Mouse (Mus musculus): ENCODE results near the gene Hmcn2.

Hmcn2 gene

DNA sequence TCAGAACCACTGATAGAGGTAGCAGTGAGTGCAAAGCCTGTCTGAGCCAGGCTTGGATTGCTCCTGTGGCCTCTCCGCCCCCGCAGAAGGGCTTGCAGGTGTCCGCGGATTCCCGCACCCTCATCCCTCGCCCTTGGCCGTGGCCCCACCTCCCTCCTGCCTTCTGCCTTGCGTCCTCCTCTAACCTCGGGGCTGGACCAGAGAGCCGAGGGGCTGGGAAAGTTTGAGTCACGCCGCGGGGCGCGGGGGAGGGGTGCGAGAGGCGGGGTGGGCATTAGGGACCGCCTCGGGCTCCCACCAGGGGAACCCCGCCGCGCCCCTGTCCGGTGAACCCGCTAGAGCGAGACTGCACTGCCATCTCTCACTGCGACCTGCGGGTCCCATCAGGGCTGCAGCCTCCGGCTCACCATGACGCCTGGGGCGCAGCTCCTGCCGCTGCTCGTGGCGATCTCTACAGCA is at the start of gene Hmcn2:
TSS of gene Hmcn2 (plus strand) at position 409 of the 459 bp plus-strand sequence.
- DNase-seq (ENCODE audit: low spot score), result no peak

- no peak for DNase-seq (ENCODE audit: low spot score)
These were observed 46.8 kb upstream of the Hmcn2 start for GRCm38 (mm10) chr2:31267447-31267846.

GRCm38 (mm10) chr2:31268631-31269030 is 45.6 kb upstream of the Hmcn2 start:
- no peak for DNase-seq (ENCODE audit: low spot score)

GRCm38 (mm10) chr2:31269188-31269587 is 45.0 kb upstream of the Hmcn2 start:
- DNase-seq (ENCODE audit: low spot score), result no peak

GRCm38 (mm10) chr2:31269847-31270246 is 44.4 kb upstream of the Hmcn2 start:
- no peak for DNase-seq (ENCODE audit: low spot score)

DNA sequence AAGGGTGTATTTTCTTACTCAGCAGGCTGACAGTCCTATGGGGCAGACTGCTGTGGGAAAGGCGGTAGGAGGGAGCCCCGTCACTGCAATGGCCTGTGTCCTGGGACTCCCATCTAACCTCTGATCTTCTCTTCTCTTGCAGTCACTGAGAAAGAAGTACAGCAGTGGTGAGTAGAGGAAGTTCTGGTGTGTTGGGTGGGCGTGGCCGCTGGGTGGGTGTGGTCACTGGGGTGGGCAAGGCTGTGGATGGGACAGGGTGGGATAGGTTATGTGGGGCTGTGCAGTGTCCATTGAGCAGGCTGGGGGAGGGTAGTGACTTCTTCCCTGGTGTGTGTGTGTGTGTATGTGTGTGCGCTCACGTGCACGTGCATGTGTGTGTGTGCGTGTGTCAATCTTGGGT is 43.7 kb upstream of the Hmcn2 start:
- no peak for DNase-seq (ENCODE audit: low spot score)

GRCm38 (mm10) chr2:31271071-31271470 is 43.1 kb upstream of the Hmcn2 start:
- DNase-seq (ENCODE audit: low spot score), result no peak

DNA sequence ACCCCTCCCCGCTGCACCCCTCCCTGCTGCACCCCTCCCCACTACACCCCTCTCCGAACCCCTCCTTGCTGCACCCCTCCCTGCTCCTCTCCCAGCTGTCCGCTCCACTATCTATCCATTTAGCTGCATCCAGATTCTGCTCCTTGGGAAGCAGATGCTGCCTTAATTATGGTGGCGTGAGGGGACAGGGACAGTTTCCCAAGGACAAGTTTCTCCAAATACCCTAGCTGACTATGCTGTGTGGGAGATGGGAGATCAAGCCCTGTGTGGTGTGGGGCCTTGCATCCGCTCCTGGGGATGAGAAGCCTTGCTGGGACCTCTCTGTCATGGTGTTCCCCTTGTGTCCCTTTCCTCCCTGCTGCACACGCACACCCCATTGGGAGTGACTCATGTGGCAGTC is 39.2 kb upstream of the Hmcn2 start:
- DNase-seq (ENCODE audit: low spot score), result no peak

DNA sequence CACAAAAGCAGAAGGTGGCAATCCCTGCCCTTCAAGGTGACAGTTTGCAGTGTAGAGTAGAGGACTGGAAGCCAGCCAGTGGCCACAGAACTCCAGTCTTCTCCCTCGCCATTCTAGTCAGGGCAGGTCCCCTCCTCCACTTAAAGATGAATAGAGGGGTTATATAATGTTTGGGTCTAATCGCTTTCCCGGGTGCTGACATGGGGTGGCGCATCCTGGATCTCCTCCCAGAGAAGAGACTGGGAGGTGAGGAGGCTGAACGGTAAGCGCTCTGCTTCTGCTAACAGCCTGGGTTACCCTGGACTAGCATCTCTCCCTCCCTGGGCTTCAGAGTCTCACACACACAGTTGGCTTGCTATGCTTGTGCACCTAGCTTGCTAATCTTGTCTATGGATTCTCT is 36.4 kb upstream of the Hmcn2 start:
- DNase-seq (ENCODE audit: low spot score), result no peak

DNA sequence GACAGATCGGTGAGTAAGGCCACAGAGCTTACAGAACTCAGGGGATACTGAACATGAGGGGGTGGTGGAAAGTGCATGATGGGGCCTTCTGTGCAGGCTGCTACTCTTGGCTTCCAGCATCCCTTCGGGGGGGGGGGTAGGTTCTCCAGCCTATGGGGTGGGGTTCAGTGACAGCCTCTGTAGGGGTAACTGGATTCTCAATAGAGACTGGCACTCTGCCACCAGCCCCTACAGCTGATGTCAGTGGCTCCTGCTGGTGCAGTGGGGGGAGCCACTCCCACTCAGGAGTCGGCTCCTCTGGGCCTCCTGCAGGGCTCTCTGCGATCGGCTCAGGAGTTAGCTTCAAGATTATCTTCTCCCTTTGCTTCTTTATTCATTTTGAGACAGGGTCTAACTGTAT is 35.7 kb upstream of the Hmcn2 start:
- no peak for DNase-seq (ENCODE audit: low spot score)

DNA sequence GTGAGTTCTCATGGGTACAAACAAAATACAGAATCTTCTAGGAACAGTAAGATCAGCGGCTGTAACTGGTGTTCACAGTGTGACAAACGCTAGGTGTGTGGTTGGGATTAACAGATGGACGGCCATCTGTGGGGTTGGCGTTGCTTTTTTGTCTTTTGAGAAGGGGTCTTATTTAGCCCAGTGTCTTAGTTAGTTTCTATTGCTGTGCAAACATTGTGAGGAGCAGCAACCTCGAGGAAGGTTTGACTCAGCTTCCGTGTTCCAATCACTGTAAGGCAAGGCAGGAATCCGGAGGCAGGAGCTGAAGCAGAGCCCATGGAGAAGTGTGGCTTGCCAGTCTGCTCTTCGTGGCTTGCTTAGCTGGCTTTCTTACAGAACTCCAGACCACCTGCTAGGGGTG is 33.1 kb upstream of the Hmcn2 start:
- no peak for DNase-seq (ENCODE audit: low spot score)

DNA sequence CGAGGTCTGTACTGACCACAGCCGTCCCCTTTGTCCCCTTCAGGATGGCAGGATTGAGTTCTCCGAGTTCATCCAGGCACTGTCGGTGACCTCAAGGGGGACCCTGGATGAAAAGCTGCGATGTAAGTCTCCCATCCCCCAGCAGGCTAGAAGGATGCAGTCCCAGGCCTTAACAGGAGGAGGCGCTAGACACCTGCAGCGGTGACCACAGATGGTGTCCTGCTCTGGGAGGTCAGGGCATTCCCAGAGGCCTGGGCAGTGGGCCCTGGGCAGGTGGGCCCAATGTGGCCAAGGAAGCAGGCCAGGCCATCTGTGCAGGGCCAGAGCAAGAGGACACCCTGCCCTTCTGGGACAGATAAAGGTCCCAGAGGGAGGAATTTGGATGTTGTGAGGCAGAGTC is 31.9 kb upstream of the Hmcn2 start:
- DNase-seq (ENCODE audit: low spot score), result no peak

DNA sequence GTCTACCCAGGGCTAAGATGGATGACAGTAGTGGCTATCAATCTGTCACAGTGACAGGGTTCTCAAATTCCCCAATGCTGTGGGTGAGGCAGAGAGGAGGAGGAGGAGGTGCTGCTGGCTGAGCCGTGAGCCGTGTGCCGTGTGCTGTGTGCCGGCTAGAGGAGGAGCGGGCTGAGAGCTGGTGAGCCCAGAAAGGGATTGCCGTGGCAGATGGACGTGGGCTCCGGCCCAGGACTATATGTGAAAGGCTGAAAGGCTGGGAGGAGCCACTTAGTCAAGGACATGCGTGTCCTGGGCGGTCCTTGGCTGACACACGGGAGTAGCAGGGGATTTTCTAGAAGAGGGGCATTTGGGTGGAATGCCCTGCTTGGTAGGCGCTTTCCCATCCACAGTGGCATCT is 31.3 kb upstream of the Hmcn2 start:
- DNase-seq (ENCODE audit: low spot score), result no peak

DNA sequence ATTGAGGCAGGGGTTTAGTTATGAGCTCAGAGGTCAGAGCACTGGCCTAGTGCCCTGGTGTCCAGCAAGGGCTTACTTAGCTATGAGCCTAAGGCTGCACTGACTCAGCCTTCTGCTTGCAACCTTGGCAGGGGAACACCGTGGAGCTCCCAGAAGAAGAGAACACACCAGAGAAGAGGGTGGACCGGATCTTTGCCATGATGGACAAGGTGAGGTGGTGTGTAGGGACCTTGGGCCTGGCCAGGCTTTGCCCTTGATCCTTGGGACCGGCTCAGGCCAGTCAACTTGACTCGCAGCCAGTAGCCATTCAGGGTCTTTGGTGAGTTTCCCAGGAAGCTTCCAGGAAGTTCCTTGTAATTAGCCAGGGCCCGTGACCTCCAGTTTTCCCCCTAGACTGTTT is 29.7 kb upstream of the Hmcn2 start:
- DNase-seq (ENCODE audit: low spot score), result no peak

GRCm38 (mm10) chr2:31291421-31291820 is 22.8 kb upstream of the Hmcn2 start:
- DNase-seq (ENCODE audit: low spot score), result peak; percentile 55

DNA sequence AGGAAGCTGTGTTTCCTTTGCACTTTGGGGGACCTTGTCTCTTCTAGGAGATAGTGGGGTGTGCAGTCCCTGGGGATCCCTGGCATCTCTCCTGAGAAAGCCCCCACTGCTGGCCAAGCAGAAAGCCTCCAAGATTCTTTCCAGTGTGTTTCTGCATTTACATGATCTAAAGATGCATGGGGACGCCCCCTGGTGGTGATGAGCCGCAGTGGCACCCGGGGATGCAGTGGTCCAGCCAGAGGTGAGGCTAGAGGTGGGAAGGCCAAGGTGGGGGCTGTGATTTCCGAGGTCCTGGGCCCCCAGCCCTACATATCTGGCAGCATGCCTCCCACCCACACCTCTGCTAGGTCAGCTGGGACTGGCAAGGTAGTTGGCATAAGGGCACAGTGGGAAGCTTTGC is 19.2 kb upstream of the Hmcn2 start:
- peak; percentile 71 for DNase-seq (ENCODE audit: low spot score)

GRCm38 (mm10) chr2:31296395-31296794 is 17.8 kb upstream of the Hmcn2 start:
- DNase-seq (ENCODE audit: low spot score), result no peak

DNA sequence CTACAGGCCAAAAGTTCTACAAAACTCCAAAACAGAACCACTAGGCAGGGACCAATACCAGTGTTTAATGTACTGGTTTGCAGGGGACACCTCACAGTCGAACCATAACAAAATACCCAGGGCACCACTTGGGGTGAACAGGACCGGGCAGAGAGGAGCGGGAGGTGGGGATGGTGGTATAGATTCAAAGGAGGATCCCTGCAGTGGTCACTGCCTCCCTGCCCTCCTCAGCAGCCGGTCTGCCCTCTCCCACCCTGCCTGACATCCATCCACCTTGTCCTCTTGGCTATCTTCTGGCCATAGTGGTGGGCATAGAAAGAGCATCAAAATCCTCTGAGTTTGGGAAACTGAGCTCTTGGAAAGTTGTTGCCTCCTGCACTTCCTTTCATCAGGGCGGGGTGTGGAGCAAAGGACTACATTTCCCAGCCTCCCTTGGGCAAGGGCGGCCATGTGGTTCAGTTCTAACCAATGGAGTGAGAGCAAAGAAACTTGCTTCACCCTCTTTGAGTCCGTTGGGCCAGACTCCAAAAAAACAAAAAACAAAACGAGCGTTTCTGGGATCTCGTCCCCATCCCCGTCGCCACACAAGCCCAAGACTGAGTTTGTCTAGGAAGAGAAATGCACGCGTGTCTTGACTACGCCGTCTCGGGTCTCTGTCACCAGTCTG is 16.5 kb upstream of the Hmcn2 start:
- no peak for DNase-seq (ENCODE audit: low spot score)

DNA sequence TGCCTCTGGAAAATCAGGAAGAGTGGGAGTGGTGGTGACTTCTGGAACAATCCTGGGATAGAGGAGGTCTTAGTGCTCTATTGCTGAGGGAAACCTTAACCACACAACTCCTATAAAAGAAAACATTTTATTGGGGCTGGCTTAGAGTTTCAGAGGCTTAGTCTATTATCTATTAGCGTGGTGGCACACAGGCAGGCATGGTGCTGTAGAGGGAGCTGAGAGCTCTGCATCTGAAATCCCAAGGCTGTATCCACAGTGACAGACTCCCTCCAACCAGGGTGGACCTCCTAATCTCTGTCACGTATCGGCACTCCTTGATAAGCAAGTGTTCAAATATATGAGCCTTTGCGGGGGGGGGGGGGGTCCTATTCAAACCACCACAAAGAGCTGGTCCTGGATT is 15.4 kb upstream of the Hmcn2 start:
- DNase-seq (ENCODE audit: low spot score), result no peak

DNA sequence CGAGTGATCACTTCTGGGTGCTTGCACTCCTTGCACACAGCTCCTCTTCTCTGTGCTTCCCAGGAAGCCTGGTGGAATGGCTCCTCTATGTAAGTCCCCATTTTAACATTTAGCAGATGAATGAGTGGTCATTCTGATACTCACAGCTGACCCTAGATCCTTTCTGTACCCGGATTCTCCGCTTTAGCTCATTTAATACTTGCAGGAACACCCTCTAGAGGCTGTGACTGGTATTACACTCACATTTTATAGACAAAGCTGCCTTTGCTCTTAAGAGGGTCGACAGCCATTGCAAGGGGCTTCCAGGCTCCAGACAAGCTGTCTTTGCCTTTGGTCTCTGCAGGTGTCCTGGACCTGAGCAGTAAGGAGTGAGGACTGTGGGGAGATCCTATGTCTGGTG is 14.9 kb upstream of the Hmcn2 start:
- peak; percentile 54 for DNase-seq (ENCODE audit: low spot score)

DNA sequence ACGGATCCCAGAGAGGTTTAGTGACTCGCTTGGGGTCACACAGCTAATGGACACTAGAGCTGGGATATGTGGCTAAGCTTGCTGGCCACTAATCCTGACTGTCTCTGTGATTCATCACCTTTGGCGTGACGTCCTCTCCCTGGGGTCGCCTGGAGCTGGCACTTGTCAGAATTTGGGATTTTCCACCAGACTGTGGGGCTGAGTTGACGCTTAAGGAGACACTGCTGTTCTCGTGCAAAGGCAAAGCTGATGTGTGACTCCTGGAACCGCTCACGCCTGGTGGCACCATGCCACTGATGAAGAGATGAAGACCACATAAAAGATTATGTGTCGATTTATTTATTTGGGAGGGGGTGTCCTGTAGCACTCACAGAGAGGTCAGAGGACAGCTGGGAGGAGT is 14.2 kb upstream of the Hmcn2 start:
- no peak for DNase-seq (ENCODE audit: low spot score)

DNA sequence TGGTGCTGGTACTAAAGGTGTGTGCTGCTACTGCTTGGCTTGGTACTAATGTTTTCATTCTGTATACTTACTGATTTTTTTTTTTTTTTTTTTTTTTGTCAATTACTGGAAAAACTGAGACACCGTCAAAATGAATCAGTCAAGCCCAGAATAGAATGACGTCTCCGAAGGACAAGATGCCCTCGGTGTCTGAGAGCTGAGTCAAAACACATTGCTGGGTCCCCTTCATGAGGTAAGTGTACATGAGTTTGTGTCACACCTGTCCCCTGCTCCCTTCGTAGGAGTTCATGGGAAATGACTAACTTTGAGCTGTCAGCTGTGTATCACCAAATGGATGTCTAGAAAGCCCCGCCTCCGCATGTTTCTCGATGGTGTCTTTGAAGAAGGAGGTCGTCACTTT is 11.0 kb upstream of the Hmcn2 start:
- no peak for DNase-seq (ENCODE audit: low spot score)

- DNase-seq (ENCODE audit: low spot score), result no peak
These were observed 10.0 kb upstream of the Hmcn2 start for GRCm38 (mm10) chr2:31304191-31304590.

GRCm38 (mm10) chr2:31304801-31305665 is 9.2 kb upstream of the Hmcn2 start:
- no peak for DNase-seq (ENCODE audit: low spot score)

All from layer of hippocampus, adult 9-10 months (tissue).